Mouse (Mus musculus): ENCODE measurements around the gene Irgm2. TPM values are rescaled to one million over a fixed set of nuclear protein-coding genes. Genes with fewer than 3 reads are reported as not detected.

Gene Irgm2
- polyA plus RNA-seq, 1 experiment, result 22.1 TPM

DNA sequence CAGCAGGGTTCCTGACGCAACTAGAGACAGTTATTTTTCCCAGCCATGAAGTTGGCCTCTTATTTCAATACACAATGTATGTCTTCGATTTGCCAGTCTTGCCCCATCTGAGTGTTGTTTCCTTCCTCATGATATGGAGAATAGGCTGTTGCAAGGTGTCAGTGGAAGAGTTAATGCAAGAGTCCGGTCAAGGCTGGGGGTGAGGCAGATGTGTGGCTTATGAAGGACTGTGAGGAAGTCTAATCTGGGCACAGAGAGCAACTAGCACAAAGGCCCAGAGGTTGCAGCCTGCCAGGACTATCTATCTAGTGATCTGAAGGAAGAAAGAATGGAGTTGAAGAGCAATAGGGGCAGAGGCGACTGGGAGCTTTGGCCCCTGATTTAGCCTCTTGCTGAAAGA lies 60.7 kb downstream of the Irgm2 start:
- DNase-seq (ENCODE audit: low spot score), result no peak

DNA sequence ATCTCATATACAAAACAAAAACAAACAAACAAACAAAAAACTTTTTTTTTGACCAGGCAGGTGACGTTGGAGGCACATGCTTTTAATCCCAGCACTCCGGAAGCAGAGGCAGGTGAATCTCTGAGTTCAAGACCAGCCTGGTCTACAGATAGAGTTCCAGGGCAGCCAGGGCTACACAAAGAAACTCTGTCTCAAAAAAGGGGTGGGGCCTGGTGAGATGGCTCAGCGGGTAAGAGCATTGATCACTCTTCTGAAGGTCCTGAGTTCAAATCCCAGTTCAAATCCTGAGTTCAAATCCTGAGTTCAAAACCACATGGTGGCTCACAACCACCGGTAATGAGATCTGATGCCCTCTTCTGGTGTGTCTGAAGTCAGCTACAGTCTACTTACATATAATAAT lies 62.4 kb downstream of the Irgm2 start:
- no peak for DNase-seq (ENCODE audit: low spot score)

DNA sequence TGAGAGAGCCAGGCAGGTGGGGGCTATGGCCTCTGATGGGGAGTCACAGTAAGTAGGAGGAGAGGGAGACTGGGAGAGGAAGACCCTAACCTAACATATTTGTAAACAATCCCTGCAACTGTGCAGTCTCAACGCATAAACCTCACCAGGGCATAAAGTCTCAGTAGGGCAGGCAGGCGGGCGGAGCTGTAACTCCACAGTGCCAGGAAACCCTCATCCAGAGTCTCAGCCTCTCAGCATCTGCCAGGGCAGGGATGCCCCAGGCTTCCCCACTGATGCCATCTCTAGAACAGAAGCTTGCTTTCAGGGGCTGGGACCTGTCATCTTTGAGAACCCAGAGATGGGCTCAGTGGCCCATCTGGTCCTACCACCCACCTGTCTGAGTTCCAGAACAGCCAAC lies 62.9 kb downstream of the Irgm2 start:
- no peak for DNase-seq (ENCODE audit: low spot score)

DNA sequence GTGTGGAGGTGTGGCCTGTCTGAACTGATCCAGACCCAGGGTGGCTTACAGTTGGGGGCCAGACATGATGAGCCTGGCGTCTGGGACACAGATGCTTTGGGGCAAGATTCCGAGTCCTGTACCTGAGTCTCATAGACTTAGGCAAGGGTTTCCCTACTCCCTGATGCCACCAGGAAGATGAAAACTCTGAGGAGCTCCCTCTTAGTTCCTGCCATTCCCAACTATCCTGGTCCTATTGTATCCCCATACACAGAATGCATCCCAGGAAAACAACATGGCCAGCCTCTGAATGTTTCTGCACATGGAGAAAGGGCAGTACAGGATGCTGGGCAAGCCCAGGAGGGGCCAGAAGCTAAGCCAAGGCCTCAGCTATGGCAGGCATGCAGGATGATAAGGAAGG lies 64.1 kb downstream of the Irgm2 start:
- DNase-seq (ENCODE audit: low spot score), result no peak

DNA sequence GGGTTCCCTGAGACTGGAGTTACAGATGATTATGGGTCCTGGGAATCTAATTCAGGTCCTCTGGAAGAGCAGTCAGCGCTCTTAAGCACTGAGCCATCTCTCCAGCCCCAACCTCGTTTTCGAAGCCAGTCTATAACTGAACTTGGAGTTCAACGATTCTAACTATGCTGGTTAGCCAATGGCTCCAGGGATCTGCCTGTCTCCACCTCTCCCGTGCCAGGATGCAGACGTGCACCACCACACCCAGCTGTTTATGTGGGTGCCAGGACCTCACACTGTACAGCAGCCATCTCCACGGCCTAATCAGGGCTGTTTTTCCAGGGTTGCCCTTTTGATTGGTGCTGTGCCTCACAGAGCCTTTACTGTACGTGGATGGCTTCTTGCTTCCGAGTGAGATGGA lies 65.1 kb downstream of the Irgm2 start:
- no peak for DNase-seq (ENCODE audit: low spot score)

DNA sequence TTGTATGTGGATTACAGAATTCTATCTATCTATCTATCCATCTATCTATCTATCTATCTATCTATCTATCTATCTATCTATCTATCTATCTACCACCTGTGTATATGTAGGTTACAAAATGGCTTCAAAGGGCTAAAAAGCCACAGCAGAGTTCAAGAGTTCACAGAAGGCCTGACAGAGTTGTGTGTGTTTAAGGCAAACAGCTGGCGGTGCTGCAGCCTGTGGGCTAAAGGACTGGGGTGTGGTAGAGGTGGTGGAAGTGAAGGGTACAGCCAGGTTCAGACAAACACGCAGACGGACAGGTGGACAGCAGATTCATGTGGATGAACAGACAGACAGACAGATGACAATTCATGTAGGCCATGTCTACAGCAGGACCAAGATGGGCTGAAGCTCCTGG lies 68.9 kb downstream of the Irgm2 start:
- DNase-seq (ENCODE audit: low spot score), result no peak

Other genes starting within 250 kb of the Irgm2 start
- gene Larp1, start 190.6 kb upstream of the Irgm2 start, polyA plus RNA-seq (2012; rRNA removed), result 31.1 and 42.6 TPM in 2 replicates
- not detected in 2 replicates for gene Gm12248, start 106.5 kb upstream of the Irgm2 start, polyA plus RNA-seq (2012; rRNA removed)
- gene Cnot8, start 95.5 kb upstream of the Irgm2 start, polyA plus RNA-seq (2012; rRNA removed), result 68.3 and 78.0 TPM in 2 replicates
- gene Gemin5, start 31.1 kb upstream of the Irgm2 start, polyA plus RNA-seq (2012; rRNA removed), result 6.6 and 7.1 TPM in 2 replicates
- 50.3 and 66.3 TPM in 2 replicates for gene Mrpl22, start 28.0 kb upstream of the Irgm2 start, polyA plus RNA-seq (2012; rRNA removed)
- gene Igtp, start 62 bp upstream of the Irgm2 start, polyA plus RNA-seq (2012; rRNA removed), result 23.8 and 57.1 TPM in 2 replicates
- gene 4930438A08Rik, start 75.2 kb downstream of the Irgm2 start, polyA plus RNA-seq (2012; rRNA removed), result 0.04 TPM in 1 of 2 replicates, not detected in the other
- gene Zfp692, start 107.5 kb downstream of the Irgm2 start, polyA plus RNA-seq (2012; rRNA removed), result 30.9 and 46.0 TPM in 2 replicates
- 43.2 and 48.6 TPM in 2 replicates for gene Zfp672, start 130.7 kb downstream of the Irgm2 start, polyA plus RNA-seq (2012; rRNA removed)
- 22.0 and 23.9 TPM in 2 replicates for gene Sh3bp5l, start 131.1 kb downstream of the Irgm2 start, polyA plus RNA-seq (2012; rRNA removed)
- 1.8 TPM in 2 replicates for gene Lypd8, start 179.4 kb downstream of the Irgm2 start, polyA plus RNA-seq (2012; rRNA removed)
- gene 1810065E05Rik, start 221.5 kb downstream of the Irgm2 start, polyA plus RNA-seq (2012; rRNA removed), result 0.07 TPM in 1 of 2 replicates, not detected in the other
- not detected in 2 replicates for gene Gm12253, start 232.9 kb downstream of the Irgm2 start, polyA plus RNA-seq (2012; rRNA removed)

All from urinary bladder, adult 2 months (tissue).